Mouse (Mus musculus) limb, embryonic 15.5 days (tissue): ENCODE results near the gene Cald1. TPM values are rescaled to one million over a fixed set of nuclear protein-coding genes. Genes with fewer than 3 reads are reported as not detected.

ENCODE experiments used
- ATAC-seq: fragments of 200-750 bp; cut with Nextera tagmentation; 2 replicates; pipeline ENCODE4 v1.8.0; 2017; ENCODE audit warnings: low read depth, moderate TSS enrichment; ENCODE audit not compliant: insufficient number of reproducible peaks, low FRiP score, low TSS enrichment
- H3K27ac ChIP-seq: fragments of 300-500 bp; sonication (generic); 2 replicates; pipeline ENCODE4 v1.5.1; 2015; ENCODE audit warnings: moderate library complexity, mild to moderate bottlenecking, inconsistent platforms
- H3K27me3 ChIP-seq: fragments of 300-500 bp; sonication (generic); 2 replicates; pipeline ENCODE4 v1.6.1; 2015; ENCODE audit warnings: inconsistent platforms
- H3K36me3 ChIP-seq: fragments of 300-500 bp; sonication (generic); 2 replicates; pipeline ENCODE4 v1.6.1; 2015; ENCODE audit warnings: inconsistent platforms
- H3K4me1 ChIP-seq: fragments of 300-500 bp; sonication (generic); 2 replicates; pipeline ENCODE4 v1.6.1; 2015; ENCODE audit warnings: inconsistent platforms
- H3K4me2 ChIP-seq: fragments of 300-500 bp; sonication (generic); 2 replicates; pipeline ENCODE4 v1.6.1; 2015; ENCODE audit warnings: mild to moderate bottlenecking, inconsistent platforms
- H3K4me3 ChIP-seq: fragments of 300-500 bp; sonication (generic); 2 replicates; pipeline ENCODE4 v1.5.1; 2015; ENCODE audit warnings: mild to moderate bottlenecking, inconsistent platforms
- H3K9ac ChIP-seq: fragments of 300-500 bp; sonication (generic); 2 replicates; pipeline ENCODE4 v1.6.1; 2015; ENCODE audit warnings: inconsistent platforms
- H3K9me3 ChIP-seq: fragments of 300-500 bp; sonication (generic); 2 replicates; pipeline ENCODE4 v1.6.1; 2016; ENCODE audit warnings: inconsistent platforms
- WGBS: fragments of 180-500 bp; shearing (Covaris S2); methylation state at CpG from one replicate; pipeline ENCODE4 v1.1.7; 2015; 5-methylcytosine and 5-hydroxymethylcytosine counted together
- polyA plus RNA-seq: library from polyadenylated mRNA; unstranded; fragments of >200 nt; fragmentation: Nextera tagmentation; extraction: Ambion mirVana; gene quantifications from 2 replicates; pipeline ENCODE4 v1.2.1, GENCODE M21; 2015

Cald1 gene
- polyA plus RNA-seq, 1 experiment from 2014 or later, result 288 TPM

GRCm38 (mm10) chr6:34620242-34620641 lies 21.9 kb downstream of the Cald1 start:
- H3K9me3 ChIP-seq, result no peaks in the 10 kb centered on the region
- WGBS, result 72% methylated on average over 1 of the region's 1 CpGs

GRCm38 (mm10) chr6:34622865-34623264 lies 24.6 kb downstream of the Cald1 start:
- Histone ChIP-seq H3K4me1 (peaks cover 9% of the 10 kb centered on the region; the same call in 1 of the 2 replicates), H3K9me3 (no peaks in the 10 kb centered on the region), H3K27ac (peak overlapping the region; percentile 57; the same call in 1 of the 2 replicates), H3K9ac (no peak overlapping the region), H3K27me3 (no peaks in the 10 kb centered on the region), H3K4me2 (no peak overlapping the region), H3K4me3 (no peak overlapping the region), H3K36me3 (no peaks in the 10 kb centered on the region)
- no peak for ATAC-seq
- WGBS, result 57% methylated on average over 6 of the region's 6 CpGs

More at GRCm38 (mm10) chr6:34620242-34620641, 21.9 kb downstream of the Cald1 start:
- no peak overlapping the region for H3K4me2 ChIP-seq
- H3K36me3 ChIP-seq, result no peaks in the 10 kb centered on the region
- H3K4me3 ChIP-seq, result no peak overlapping the region
- no peaks in the 10 kb centered on the region for H3K27me3 ChIP-seq
- peaks cover 9% of the 10 kb centered on the region; the same call in 1 of the 2 replicates for H3K4me1 ChIP-seq
- H3K27ac ChIP-seq, result no peak overlapping the region
- no peak overlapping the region for H3K9ac ChIP-seq
- ATAC-seq, result no peak

GRCm38 (mm10) chr6:34623290-34623689 lies 25.0 kb downstream of the Cald1 start:
- no peak for ATAC-seq
- Histone ChIP-seq H3K27ac (peak overlapping the region; percentile 57; the same call in 1 of the 2 replicates), H3K4me2 (no peak overlapping the region), H3K27me3 (no peaks in the 10 kb centered on the region), H3K9me3 (no peaks in the 10 kb centered on the region), H3K9ac (no peak overlapping the region), H3K4me1 (peaks cover 9% of the 10 kb centered on the region; the same call in 1 of the 2 replicates), H3K36me3 (no peaks in the 10 kb centered on the region; the same call in 1 of the 2 replicates), H3K4me3 (no peak overlapping the region)
- 56% methylated on average over 7 of the region's 7 CpGs for WGBS

- peaks cover 9% of the 10 kb centered on the region; the same call in 1 of the 2 replicates for H3K4me1 ChIP-seq
- H3K9ac ChIP-seq, result no peak overlapping the region
- H3K27ac ChIP-seq, result no peak overlapping the region
- ATAC-seq, result no peak
- no peaks in the 10 kb centered on the region for H3K9me3 ChIP-seq
- no peak overlapping the region for H3K4me2 ChIP-seq
- H3K36me3 ChIP-seq, result no peaks in the 10 kb centered on the region; the same call in 1 of the 2 replicates
- WGBS, result 85% methylated on average over 3 of the region's 3 CpGs
- H3K4me3 ChIP-seq, result no peak overlapping the region
- no peaks in the 10 kb centered on the region for H3K27me3 ChIP-seq
These were observed 26.2 kb downstream of the Cald1 start for GRCm38 (mm10) chr6:34624536-34624935.

GRCm38 (mm10) chr6:34626586-34627245 lies 28.4 kb downstream of the Cald1 start:
- Histone ChIP-seq H3K4me3 (no peak overlapping the region), H3K27ac (no peak overlapping the region), H3K36me3 (no peaks in the 10 kb centered on the region; the same call in 1 of the 2 replicates), H3K9me3 (no peaks in the 10 kb centered on the region), H3K4me1 (peaks cover 4% of the 10 kb centered on the region; the same call in 1 of the 2 replicates), H3K27me3 (no peaks in the 10 kb centered on the region), H3K9ac (no peak overlapping the region), H3K4me2 (no peak overlapping the region)
- no peak for ATAC-seq
- 67% methylated on average over 8 of the region's 8 CpGs for WGBS

- H3K27ac ChIP-seq, result no peak overlapping the region
- no peak overlapping the region for H3K4me3 ChIP-seq
- WGBS, result 45% methylated on average over 1 of the region's 1 CpGs
- no peak overlapping the region for H3K4me2 ChIP-seq
- no peaks in the 10 kb centered on the region for H3K27me3 ChIP-seq
- no peak overlapping the region for H3K9ac ChIP-seq
- no peaks in the 10 kb centered on the region; the same call in 1 of the 2 replicates for H3K36me3 ChIP-seq
- ATAC-seq, result no peak
- no peaks in the 10 kb centered on the region for H3K9me3 ChIP-seq
- H3K4me1 ChIP-seq, result no peaks in the 10 kb centered on the region
These were observed 29.8 kb downstream of the Cald1 start for GRCm38 (mm10) chr6:34628131-34628530.

GRCm38 (mm10) chr6:34633776-34634175 lies 35.5 kb downstream of the Cald1 start:
- H3K4me1 ChIP-seq, result peaks cover 9% of the 10 kb centered on the region
- H3K4me2 ChIP-seq, result no peak overlapping the region
- H3K36me3 ChIP-seq, result no peaks in the 10 kb centered on the region
- WGBS, result 65% methylated on average over 3 of the region's 3 CpGs
- no peaks in the 10 kb centered on the region for H3K27me3 ChIP-seq
- no peak overlapping the region for H3K4me3 ChIP-seq
- no peaks in the 10 kb centered on the region for H3K9me3 ChIP-seq
- H3K9ac ChIP-seq, result no peak overlapping the region
- no peak for ATAC-seq
- H3K27ac ChIP-seq, result no peak overlapping the region

- no peak overlapping the region for H3K4me2 ChIP-seq
- no peaks in the 10 kb centered on the region for H3K9me3 ChIP-seq
- WGBS, result 48% methylated on average over 10 of the region's 10 CpGs
- no peaks in the 10 kb centered on the region for H3K36me3 ChIP-seq
- no peak overlapping the region for H3K9ac ChIP-seq
- no peak overlapping the region for H3K4me3 ChIP-seq
- no peaks in the 10 kb centered on the region for H3K27me3 ChIP-seq
- peaks cover 22% of the 10 kb centered on the region for H3K4me1 ChIP-seq
- H3K27ac ChIP-seq, result peak overlapping the region; percentile 44
- no peak for ATAC-seq
These were observed 39.5 kb downstream of the Cald1 start for GRCm38 (mm10) chr6:34637588-34638438.

GRCm38 (mm10) chr6:34638667-34639066 lies 40.4 kb downstream of the Cald1 start:
- Histone ChIP-seq H3K27me3 (no peaks in the 10 kb centered on the region), H3K9me3 (no peaks in the 10 kb centered on the region), H3K27ac (no peak overlapping the region), H3K36me3 (no peaks in the 10 kb centered on the region), H3K4me2 (no peak overlapping the region), H3K4me1 (peaks cover 22% of the 10 kb centered on the region), H3K9ac (no peak overlapping the region), H3K4me3 (no peak overlapping the region)
- ATAC-seq, result no peak
- WGBS, result 29% methylated on average over 2 of the region's 2 CpGs

GRCm38 (mm10) chr6:34640226-34640625 lies 41.9 kb downstream of the Cald1 start:
- Histone ChIP-seq H3K9ac (no peak overlapping the region), H3K36me3 (no peaks in the 10 kb centered on the region), H3K27me3 (no peaks in the 10 kb centered on the region), H3K27ac (no peak overlapping the region), H3K4me1 (peaks cover 19% of the 10 kb centered on the region), H3K4me3 (no peak overlapping the region), H3K4me2 (no peak overlapping the region), H3K9me3 (no peaks in the 10 kb centered on the region)
- ATAC-seq, result no peak
- 76% methylated on average over 9 of the region's 9 CpGs for WGBS

GRCm38 (mm10) chr6:34641081-34641480 lies 42.8 kb downstream of the Cald1 start:
- Histone ChIP-seq H3K4me2 (no peak overlapping the region), H3K27me3 (no peaks in the 10 kb centered on the region), H3K4me1 (peaks cover 19% of the 10 kb centered on the region), H3K9ac (no peak overlapping the region), H3K4me3 (no peak overlapping the region), H3K27ac (no peak overlapping the region), H3K36me3 (no peaks in the 10 kb centered on the region), H3K9me3 (no peaks in the 10 kb centered on the region)
- no peak for ATAC-seq

GRCm38 (mm10) chr6:34642075-34642547 lies 43.8 kb downstream of the Cald1 start:
- no peak for ATAC-seq

More at GRCm38 (mm10) chr6:34642075-34642547, 43.8 kb downstream of the Cald1 start:
- H3K4me2 ChIP-seq, result no peak overlapping the region
- no peak overlapping the region for H3K4me3 ChIP-seq
- 43% methylated on average over 5 of the region's 5 CpGs for WGBS
- no peak overlapping the region for H3K9ac ChIP-seq
- no peaks in the 10 kb centered on the region for H3K27me3 ChIP-seq
- peak overlapping the region; percentile 8; the same call in 1 of the 2 replicates for H3K27ac ChIP-seq
- H3K4me1 ChIP-seq, result peaks cover 19% of the 10 kb centered on the region
- no peaks in the 10 kb centered on the region for H3K36me3 ChIP-seq
- no peaks in the 10 kb centered on the region for H3K9me3 ChIP-seq
